Mouse (Mus musculus) limb, embryonic 14.5 days (tissue): ENCODE data around the gene Il20. TPM values are rescaled to one million over a fixed set of nuclear protein-coding genes. Genes with fewer than 3 reads are reported as not detected.

ENCODE experiments used
- ATAC-seq: fragments of 200-750 bp; cut with Nextera tagmentation; 2 replicates; pipeline ENCODE4 v1.8.0; 2017; ENCODE audit warnings: low read depth, moderate number of reproducible peaks, moderate TSS enrichment; ENCODE audit not compliant: low FRiP score
- DNase-seq: peaks from one replicate; pipeline ENCODE4 v3.0.0-alpha.2; 2015; ENCODE audit warnings: low spot score
- H3K27ac ChIP-seq: fragments of 300-500 bp; sonication (generic); replicated peaks from 2 replicates; pipeline ENCODE4 v1.5.1; 2014; ENCODE audit warnings: low read depth, mild to moderate bottlenecking, low read length, moderate library complexity, mixed read lengths
- H3K27me3 ChIP-seq: fragments of 300-500 bp; sonication (generic); 2 replicates; pipeline ENCODE4 v1.6.1; 2014; ENCODE audit warnings: low read length, mixed read lengths; ENCODE audit not compliant: control insufficient read depth, insufficient read depth
- H3K36me3 ChIP-seq: fragments of 300-500 bp; sonication (generic); 2 replicates; pipeline ENCODE4 v1.6.1; 2014; ENCODE audit warnings: mild to moderate bottlenecking, low read length, moderate library complexity, mixed read lengths; ENCODE audit not compliant: control insufficient read depth, insufficient read depth
- H3K4me1 ChIP-seq: fragments of 300-500 bp; sonication (generic); 2 replicates; pipeline ENCODE4 v1.6.1; 2014; ENCODE audit warnings: antibody characterized with exemption, low read length, mixed read lengths; ENCODE audit not compliant: control insufficient read depth, insufficient read depth
- H3K4me2 ChIP-seq: fragments of 300-500 bp; sonication (generic); replicated peaks from 2 replicates; pipeline ENCODE4 v1.6.1; 2014; ENCODE audit warnings: low read depth, mild to moderate bottlenecking, low read length, moderate library complexity; ENCODE audit not compliant: severe bottlenecking
- H3K4me3 ChIP-seq: fragments of 300-500 bp; sonication (generic); replicated peaks from 2 replicates; pipeline ENCODE4 v1.5.1; 2014; ENCODE audit warnings: low read length
- H3K9ac ChIP-seq: fragments of 300-500 bp; sonication (generic); 2 replicates; pipeline ENCODE4 v1.6.1; 2014; ENCODE audit warnings: mild to moderate bottlenecking, low read depth, low read length, moderate library complexity; ENCODE audit not compliant: severe bottlenecking
- H3K9me3 ChIP-seq: fragments of 300-500 bp; sonication (generic); 2 replicates; pipeline ENCODE4 v1.6.1; 2016; ENCODE audit warnings: low read length; ENCODE audit not compliant: control insufficient read depth
- POLR2A ChIP-seq: fragments of 200-500 bp; IDR thresholded peaks from 2 replicates; pipeline ENCODE4 v1.8.0; 2012; ENCODE audit warnings: inconsistent platforms, mild to moderate bottlenecking, moderate library complexity, borderline replicate concordance; ENCODE audit not compliant: insufficient read depth, insufficient read length; ENCODE audit errors: extremely low read depth
- WGBS: fragments of 180-500 bp; shearing (Covaris S2); extraction: QIAGEN DNeasy Blood & Tissue Kit; methylation state at CpG from one replicate; pipeline ENCODE4 v1.1.7; 2014; 5-methylcytosine and 5-hydroxymethylcytosine counted together
- polyA plus RNA-seq, 2 experiments: library from polyadenylated mRNA; depleted of rRNA in 1 of 2; stranded (reverse) in 1 of 2; unstranded in 1 of 2; fragments of >200 nt; fragmentation: Nextera tagmentation in 1 of 2; extraction: Ambion mirVana in 1 of 2; gene quantifications; 2 replicates each; pipeline versions ENCODE4 v1.2.1 to v1.2.3; 2012 to 2014

Gene Il20
- polyA plus RNA-seq, 2 experiments = not detected

GRCm38 (mm10) chr1:130894468-130894867 is 16.8 kb downstream of the Il20 start:
- ATAC-seq (no peak), DNase-seq (no peak)
- no peaks in the 10 kb centered on the region for H3K27me3 ChIP-seq
- H3K4me2 ChIP-seq = no peak overlapping the region
- H3K9ac ChIP-seq = no peak overlapping the region
- no peaks in the 10 kb centered on the region for H3K9me3 ChIP-seq
- H3K4me3 ChIP-seq = no peak overlapping the region
- no peak overlapping the region for H3K27ac ChIP-seq
- WGBS = 64% methylated on average over 6 of the region's 6 CpGs
- TF ChIP-seq POLR2A = no peak
- H3K36me3 ChIP-seq = no peaks in the 10 kb centered on the region
- H3K4me1 ChIP-seq = no peaks in the 10 kb centered on the region

DNA sequence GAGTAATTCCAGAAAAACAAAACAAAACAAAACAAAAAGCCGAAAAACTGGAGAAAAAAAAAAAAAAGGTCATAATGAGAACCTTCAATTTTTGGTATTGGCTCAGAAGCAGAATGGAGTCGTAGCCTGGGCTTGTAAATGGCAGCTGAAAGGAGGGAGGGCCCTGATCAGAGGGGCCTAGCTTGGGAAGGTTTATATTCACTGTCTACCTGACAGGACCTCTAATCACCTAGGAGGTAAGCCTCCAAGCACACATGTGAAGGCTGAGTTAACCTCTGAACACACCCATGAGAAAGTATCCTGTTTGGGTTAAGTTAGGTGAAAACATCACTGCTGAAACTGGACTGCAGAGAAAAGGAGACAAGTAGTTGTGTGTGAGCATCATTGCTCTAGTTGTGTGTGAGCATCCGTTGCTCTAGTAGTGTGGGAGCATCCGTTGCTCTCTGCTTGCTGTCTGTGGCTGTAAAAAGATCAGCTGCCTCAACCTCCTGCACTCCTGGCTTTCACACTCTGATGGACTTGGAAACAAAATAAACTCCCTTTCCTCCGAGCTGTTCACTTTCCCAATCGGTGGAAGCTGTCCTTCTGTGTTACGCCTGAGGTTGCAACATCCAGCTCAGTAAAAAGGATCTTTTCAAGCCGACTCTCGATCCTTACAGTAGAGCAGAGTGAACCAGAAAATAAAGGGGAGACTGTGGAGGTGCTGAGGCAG is 17.8 kb downstream of the Il20 start:
- no peak overlapping the region for H3K4me3 ChIP-seq

DNA sequence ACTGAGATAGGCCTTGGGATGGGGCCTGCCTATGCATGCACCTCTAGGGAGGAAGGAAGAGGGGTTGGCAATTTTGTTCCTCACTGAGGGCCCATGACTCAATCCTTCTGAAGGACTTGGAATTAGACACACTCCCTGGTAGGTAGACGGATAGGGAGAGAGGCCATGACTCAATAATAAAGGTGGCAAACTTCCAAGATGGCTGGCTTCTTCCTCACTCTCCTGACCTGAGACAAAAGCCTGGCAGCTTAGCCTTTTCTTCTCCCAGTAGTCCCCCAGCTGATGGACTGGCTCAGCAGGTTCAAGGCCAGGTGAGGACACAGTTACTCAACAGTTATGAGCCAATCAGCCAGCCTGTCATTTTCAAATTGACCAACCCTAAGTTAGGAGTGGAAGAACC is 18.8 kb downstream of the Il20 start:
- 77% methylated on average over 1 of the region's 1 CpGs for WGBS

More for the DNA sequence above, 17.8 kb downstream of the Il20 start:
- no peak overlapping the region for H3K27ac ChIP-seq
- no peaks in the 10 kb centered on the region for H3K27me3 ChIP-seq
- 64% methylated on average over 9 of the region's 9 CpGs for WGBS
- TF ChIP-seq POLR2A = no peak
- H3K36me3 ChIP-seq = no peaks in the 10 kb centered on the region
- H3K9ac ChIP-seq = no peak overlapping the region
- ATAC-seq = no peak
- no peak overlapping the region for H3K4me2 ChIP-seq
- no peak for DNase-seq
- H3K4me1 ChIP-seq = no peaks in the 10 kb centered on the region
- H3K9me3 ChIP-seq = no peaks in the 10 kb centered on the region

GRCm38 (mm10) chr1:130887354-130887753 is 23.9 kb downstream of the Il20 start, which contains the start of gene Il24:
Gene Il24, minus strand, starts transcription at chr1:130887454.
- ATAC-seq (no peak), DNase-seq (no peak)
- Histone ChIP-seq H3K9me3 (no peaks in the 10 kb centered on the region), H3K27ac (no peak within 1 kb of the TSS), H3K4me1 (no peaks in the 10 kb centered on the region), H3K4me3 (no peak within 1 kb of the TSS), H3K9ac (no peak within 1 kb of the TSS), H3K4me2 (no peak within 1 kb of the TSS), H3K36me3 (no peaks in the 10 kb centered on the region), H3K27me3 (no peaks in the 10 kb centered on the region)
- TF ChIP-seq POLR2A = no peak

More for the DNA sequence above, 18.8 kb downstream of the Il20 start:
- TF ChIP-seq POLR2A = no peak
- H3K9ac ChIP-seq = no peak overlapping the region
- DNase-seq = no peak
- no peaks in the 10 kb centered on the region for H3K36me3 ChIP-seq
- H3K27ac ChIP-seq = no peak overlapping the region
- no peaks in the 10 kb centered on the region for H3K27me3 ChIP-seq
- no peak overlapping the region for H3K4me3 ChIP-seq
- H3K4me1 ChIP-seq = no peaks in the 10 kb centered on the region
- H3K9me3 ChIP-seq = no peaks in the 10 kb centered on the region
- H3K4me2 ChIP-seq = no peak overlapping the region
- no peak for ATAC-seq

GRCm38 (mm10) chr1:130883146-130883545 is 28.1 kb downstream of the Il20 start:
- 83% methylated on average over 4 of the region's 4 CpGs for WGBS
- Histone ChIP-seq H3K4me2 (no peak overlapping the region), H3K4me1 (0 out of 2 replicates have a peak, but pooled peaks cover 4% of the 10 kb centered on the region), H3K9me3 (no peaks in the 10 kb centered on the region), H3K36me3 (no peaks in the 10 kb centered on the region), H3K4me3 (no peak overlapping the region), H3K27me3 (peaks cover 10% of the 10 kb centered on the region; the same call in 1 of the 2 replicates), H3K27ac (no peak overlapping the region), H3K9ac (no peak overlapping the region)
- ATAC-seq = no peak
- no peak for DNase-seq
- TF ChIP-seq POLR2A = no peak

- H3K4me1 ChIP-seq = 0 out of 2 replicates have a peak, but pooled peaks cover 6% of the 10 kb centered on the region
- no peak overlapping the region for H3K4me3 ChIP-seq
- ATAC-seq (no peak), DNase-seq (no peak)
- WGBS = 91% methylated on average over 7 of the region's 7 CpGs
- no peak for TF ChIP-seq POLR2A
- H3K4me2 ChIP-seq = no peak overlapping the region
- H3K9me3 ChIP-seq = no peaks in the 10 kb centered on the region
- peaks cover 21% of the 10 kb centered on the region for H3K27me3 ChIP-seq
- H3K27ac ChIP-seq = no peak overlapping the region
- H3K36me3 ChIP-seq = no peaks in the 10 kb centered on the region
- no peak overlapping the region for H3K9ac ChIP-seq
These were observed 31.3 kb downstream of the Il20 start for GRCm38 (mm10) chr1:130879927-130880326.
